Mouse (Mus musculus) forelimb bud, embryonic 11.5 days (tissue): ENCODE results near the gene Ginm1.
"Not testable (repeated sequence)": the region's sequence is repeated elsewhere in the genome, so short reads cannot be mapped to it uniquely, and the experiment has no call there.

ENCODE experiments used
- DNase-seq: peaks from one replicate; pipeline ENCODE4 v3.0.0-alpha.2; 2012; ENCODE audit warnings: low read depth, low spot score

Ginm1 gene

GRCm38 (mm10) chr10:7809937-7810336, 17.3 kb upstream of the Ginm1 start:
- peak; percentile 74 for DNase-seq

- DNase-seq, result no peak
Observed at GRCm38 (mm10) chr10:7802519-7803140, 10.0 kb upstream of the Ginm1 start.

- DNase-seq, result no peak
Observed at GRCm38 (mm10) chr10:7801258-7801657, 8.6 kb upstream of the Ginm1 start.

- no peak for DNase-seq
Observed at GRCm38 (mm10) chr10:7792254-7792750, 322 bp downstream of the Ginm1 start.

GRCm38 (mm10) chr10:7787319-7787718, 5.3 kb downstream of the Ginm1 start:
- no peak for DNase-seq

- no peak for DNase-seq
Observed at GRCm38 (mm10) chr10:7781214-7781613, 11.4 kb downstream of the Ginm1 start.

- peak; percentile 85 for DNase-seq
Observed at GRCm38 (mm10) chr10:7780238-7781176, 12.1 kb downstream of the Ginm1 start.

- DNase-seq, result no peak
Observed at GRCm38 (mm10) chr10:7779751-7780237, 12.8 kb downstream of the Ginm1 start.

GRCm38 (mm10) chr10:7778361-7778760, 14.3 kb downstream of the Ginm1 start:
- DNase-seq, result no peak

- DNase-seq, result no peak
Observed at GRCm38 (mm10) chr10:7775421-7775820, 17.2 kb downstream of the Ginm1 start.

- DNase-seq, result no peak
Observed at GRCm38 (mm10) chr10:7772769-7773168, 19.9 kb downstream of the Ginm1 start.

- no peak for DNase-seq
Observed at GRCm38 (mm10) chr10:7772346-7772745, 20.3 kb downstream of the Ginm1 start.

- DNase-seq, result no peak
Observed at GRCm38 (mm10) chr10:7757544-7757943, 35.1 kb downstream of the Ginm1 start.

GRCm38 (mm10) chr10:7748752-7749151, 43.9 kb downstream of the Ginm1 start:
- DNase-seq, result no peak

GRCm38 (mm10) chr10:7745528-7745927, 47.1 kb downstream of the Ginm1 start:
- DNase-seq, result not testable (repeated sequence)

GRCm38 (mm10) chr10:7737914-7738313, 54.7 kb downstream of the Ginm1 start:
- no peak for DNase-seq

GRCm38 (mm10) chr10:7737122-7737521, 55.5 kb downstream of the Ginm1 start:
- DNase-seq, result no peak

GRCm38 (mm10) chr10:7731582-7731981, 61.0 kb downstream of the Ginm1 start:
- DNase-seq, result no peak

GRCm38 (mm10) chr10:7727011-7727410, 65.6 kb downstream of the Ginm1 start:
- no peak for DNase-seq

- no peak for DNase-seq
Observed at GRCm38 (mm10) chr10:7726501-7726812, 66.2 kb downstream of the Ginm1 start.

GRCm38 (mm10) chr10:7725751-7726500, 66.7 kb downstream of the Ginm1 start, which contains the start of gene Katna1:
Katna1 (plus strand) TSS chr10:7726000.
- DNase-seq, result peak; percentile 95
